Mouse (Mus musculus) G1E (cell line): ENCODE data around the gene Lsm7. TPM values are rescaled to one million over a fixed set of nuclear protein-coding genes. Genes with fewer than 3 reads are reported as not detected.
"Not testable (repeated sequence)": the region's sequence is repeated elsewhere in the genome, so short reads cannot be mapped to it uniquely, and the experiment has no call there.

ENCODE experiments used
- ATAC-seq: 2 replicates; pipeline ENCODE4 v1.8.0; 2016; ENCODE audit warnings: mild to moderate bottlenecking; ENCODE audit not compliant: insufficient number of reproducible peaks, poor library complexity, low FRiP score, severe bottlenecking; ENCODE audit errors: extremely low read depth
- DNase-seq: peaks from one replicate; pipeline ENCODE4 v3.0.0; 2012; ENCODE audit warnings: low spot score
- H3K27me3 ChIP-seq: 2 replicates; pipeline ENCODE4 v1.6.1; 2012; ENCODE audit warnings: mild to moderate bottlenecking, low read length, inconsistent platforms; ENCODE audit not compliant: insufficient read depth
- H3K36me3 ChIP-seq: replicated peaks from 2 replicates; pipeline ENCODE3; 2012; ENCODE audit warnings: mild to moderate bottlenecking, inconsistent platforms
- H3K4me1 ChIP-seq: 2 replicates; pipeline ENCODE4 v1.6.1; 2012; ENCODE audit warnings: low read depth, low read length, inconsistent platforms, mixed read lengths; ENCODE audit not compliant: insufficient read depth
- H3K4me3 ChIP-seq: 2 replicates; pipeline ENCODE4 v1.5.1; 2012; ENCODE audit warnings: low read depth, mild to moderate bottlenecking, inconsistent platforms, low read length, moderate library complexity, mixed read lengths
- H3K9me3 ChIP-seq: replicated peaks from 2 replicates; pipeline ENCODE4 v1.6.1; 2012; ENCODE audit warnings: inconsistent platforms
- CTCF ChIP-seq: IDR thresholded peaks from 2 replicates; pipeline ENCODE4 v1.5.1; 2012; ENCODE audit warnings: low read depth, low read length, inconsistent platforms, mixed read lengths
- GATA1 ChIP-seq: IDR thresholded peaks from 2 replicates; pipeline ENCODE4 v1.6.1; 2012; ENCODE audit warnings: borderline replicate concordance, low read length, inconsistent platforms, mixed read lengths
- GATA2 ChIP-seq: IDR thresholded peaks from 2 replicates; pipeline ENCODE4 v1.6.1; 2012; ENCODE audit warnings: low read depth, low read length, inconsistent platforms, borderline replicate concordance
- POLR2AphosphoS5 ChIP-seq: IDR thresholded peaks from 2 replicates; pipeline ENCODE4 v1.6.1; 2012; ENCODE audit warnings: low read depth, low read length, inconsistent platforms; ENCODE audit not compliant: insufficient replicate concordance
- TAL1 ChIP-seq: conservative IDR thresholded peaks from 2 replicates; pipeline ENCODE4 v1.6.1; 2012; ENCODE audit warnings: low read depth, low read length, inconsistent platforms, mixed read lengths
- polyA plus RNA-seq: library from polyadenylated mRNA; stranded (reverse); fragments of >175 nt; gene quantifications from 2 replicates; pipeline ENCODE4 v1.2.3, GENCODE M21; 2012
- total RNA-seq, 2 experiments: library from RNA; stranded (forward) in 1 of 2; stranded (reverse) in 1 of 2; fragments of 200-1000 nt in 1 of 2; fragments of >200 nt in 1 of 2; fragmentation: Nextera tagmentation in 1 of 2; gene quantifications; 2 replicates each; pipeline ENCODE4 v1.2.3; 2014 to 2017

Lsm7 gene
- total and polyA plus RNA-seq, 3 experiments = 51.2 to 282 (median 269) TPM

DNA sequence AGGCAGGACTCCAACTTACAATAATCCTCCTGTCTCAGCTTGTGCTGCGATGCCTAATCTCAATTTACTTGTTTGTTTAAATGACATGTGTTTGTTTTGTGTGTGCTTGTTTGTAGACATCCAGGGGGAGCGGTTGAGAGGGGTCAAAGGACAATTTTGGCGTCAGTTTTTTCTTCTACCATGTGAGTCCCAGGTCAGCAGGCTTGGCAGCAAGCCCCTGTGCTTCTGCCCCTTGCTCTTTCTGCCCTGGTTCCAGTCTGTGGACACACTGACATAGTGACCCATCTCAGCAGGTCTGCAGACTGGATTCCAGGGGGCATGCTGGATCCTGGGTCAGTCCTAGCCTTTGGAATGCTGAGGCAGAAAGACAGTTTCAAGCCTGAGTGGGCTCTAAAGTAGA lies 35.6 kb downstream of the Lsm7 start:
- DNase-seq (no peak), ATAC-seq (no peak)
- no peaks in the 10 kb centered on the region for H3K36me3 ChIP-seq
- H3K27me3 ChIP-seq = peaks cover 2% of the 10 kb centered on the region; the same call in 1 of the 2 replicates
- H3K4me1 ChIP-seq = peaks cover 32% of the 10 kb centered on the region
- peaks cover 3% of the 10 kb centered on the region for H3K9me3 ChIP-seq
- H3K4me3 ChIP-seq = no peak overlapping the region
- TF ChIP-seq POLR2AphosphoS5 (no peak), GATA2 (no peak), GATA1 (no peak), CTCF (no peak), TAL1 (no peak)

DNA sequence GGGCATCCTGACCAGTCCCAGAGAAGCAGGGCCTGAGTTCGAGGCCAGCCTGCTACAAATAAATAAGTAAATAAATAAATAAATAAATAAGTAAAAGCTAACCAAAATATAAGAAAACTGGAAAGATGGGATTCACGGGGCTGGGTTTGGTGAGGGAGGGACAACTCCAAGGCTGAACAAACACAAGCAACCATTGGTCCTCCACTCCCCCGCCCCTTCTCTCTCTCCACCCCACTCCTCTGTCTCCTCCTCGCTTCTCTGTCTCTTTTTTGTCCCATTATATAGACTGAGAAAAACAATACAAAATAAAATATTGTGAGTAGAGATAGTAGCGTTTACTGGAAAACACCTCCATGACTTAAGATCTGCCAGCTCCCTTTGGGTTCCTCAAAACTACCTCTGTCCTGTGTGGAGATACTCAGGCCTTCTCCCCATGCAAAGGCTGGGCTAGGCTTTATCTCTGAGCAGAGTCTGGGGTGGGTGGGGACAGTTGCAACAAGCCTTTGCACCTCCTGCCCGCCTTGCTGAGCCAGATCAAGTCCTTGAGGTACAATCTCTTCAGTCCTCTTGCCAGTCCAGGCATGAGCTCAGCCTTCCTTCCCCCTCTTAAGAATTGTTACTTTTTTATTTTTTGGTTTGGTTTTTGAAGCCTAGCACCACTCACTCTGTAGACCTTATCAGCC lies 36.3 kb downstream of the Lsm7 start:
- Histone ChIP-seq H3K27me3 (peaks cover 2% of the 10 kb centered on the region; the same call in 1 of the 2 replicates), H3K36me3 (no peaks in the 10 kb centered on the region), H3K9me3 (peaks cover 5% of the 10 kb centered on the region), H3K4me3 (no peak overlapping the region; the same call in 1 of the 2 replicates), H3K4me1 (peaks cover 26% of the 10 kb centered on the region)
- peak; percentile 57; the same call in 1 of the 2 replicates for ATAC-seq
- no peak for TF ChIP-seq GATA2
- TF ChIP-seq TAL1 = no peak
- TF ChIP-seq CTCF = no peak
- no peak for TF ChIP-seq GATA1
- no peak for TF ChIP-seq POLR2AphosphoS5
- peak; percentile 69 for DNase-seq

DNA sequence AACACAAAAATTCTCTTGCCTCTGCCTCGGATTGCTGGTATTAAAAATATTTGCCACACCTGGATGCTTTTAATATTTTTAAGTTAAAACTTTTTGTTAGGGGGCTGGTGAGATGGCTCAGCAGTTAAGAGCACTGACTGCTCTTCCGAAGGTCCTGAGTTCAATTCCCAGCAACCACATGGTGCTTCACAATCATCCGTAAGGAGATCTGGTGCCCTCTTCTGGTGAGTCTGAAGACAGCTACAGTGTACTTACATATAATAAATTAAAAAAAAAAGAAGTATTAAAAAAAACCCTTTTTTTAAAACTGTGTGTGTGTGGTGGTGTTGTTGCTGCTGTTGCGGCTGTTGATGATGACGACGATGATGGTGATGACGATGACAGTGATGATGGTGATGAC lies 37.1 kb downstream of the Lsm7 start:
- not testable (repeated sequence) for H3K4me3 ChIP-seq, ATAC-seq, H3K36me3 ChIP-seq, DNase-seq, H3K27me3 ChIP-seq
- peaks cover 25% of the 10 kb centered on the region for H3K4me1 ChIP-seq
- H3K9me3 ChIP-seq = peaks cover 11% of the 10 kb centered on the region

DNA sequence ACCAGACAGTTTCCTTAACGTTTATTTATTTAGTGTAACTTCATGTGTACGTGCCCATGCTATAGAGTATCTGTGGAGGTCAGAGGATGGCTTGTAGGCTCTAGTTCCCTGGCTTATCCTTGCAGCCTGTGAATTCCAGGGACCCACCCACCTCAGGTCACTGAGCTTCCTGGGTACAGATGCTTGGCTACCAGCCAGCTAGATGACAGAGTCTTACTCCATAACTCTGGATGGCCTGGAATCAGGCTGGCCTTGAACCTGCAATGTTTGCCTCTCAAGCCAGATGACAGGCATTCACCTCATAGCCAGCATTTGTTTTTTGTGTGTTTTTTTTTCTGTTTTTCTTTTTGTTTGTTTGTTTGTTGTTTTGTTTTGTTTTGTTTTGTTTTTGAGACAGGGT lies 37.8 kb downstream of the Lsm7 start:
- Histone ChIP-seq H3K27me3 (peaks cover 14% of the 10 kb centered on the region), H3K9me3 (peaks cover 11% of the 10 kb centered on the region), H3K4me1 (peaks cover 20% of the 10 kb centered on the region), H3K36me3 (no peaks in the 10 kb centered on the region), H3K4me3 (no peak overlapping the region)
- ATAC-seq = no peak
- DNase-seq = no peak
- TF ChIP-seq CTCF (no peak), POLR2AphosphoS5 (no peak), GATA2 (no peak), GATA1 (no peak), TAL1 (no peak)

DNA sequence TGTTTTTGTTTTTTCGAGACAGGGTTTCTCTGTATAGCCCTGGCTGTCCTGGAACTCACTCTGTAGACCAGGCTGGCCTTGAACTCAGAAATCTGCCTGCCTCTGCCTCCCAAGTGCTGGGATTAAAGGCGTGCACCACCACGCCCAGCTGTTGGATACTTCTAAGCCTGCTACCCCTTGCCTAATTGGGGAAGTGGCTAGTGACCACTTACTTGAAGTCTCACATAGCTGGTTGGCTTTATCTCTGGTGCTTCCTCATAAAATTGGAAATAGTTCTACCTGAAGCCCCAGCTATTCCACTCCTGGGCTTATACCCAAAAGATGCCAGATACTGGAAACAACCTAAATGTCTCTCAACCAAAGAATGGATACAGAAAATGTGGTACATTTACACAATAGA lies 38.7 kb downstream of the Lsm7 start:
- not testable (repeated sequence) for H3K36me3 ChIP-seq, ATAC-seq, H3K4me3 ChIP-seq, DNase-seq
- peaks cover 16% of the 10 kb centered on the region for H3K27me3 ChIP-seq
- H3K4me1 ChIP-seq = peaks cover 19% of the 10 kb centered on the region
- peaks cover 11% of the 10 kb centered on the region for H3K9me3 ChIP-seq

DNA sequence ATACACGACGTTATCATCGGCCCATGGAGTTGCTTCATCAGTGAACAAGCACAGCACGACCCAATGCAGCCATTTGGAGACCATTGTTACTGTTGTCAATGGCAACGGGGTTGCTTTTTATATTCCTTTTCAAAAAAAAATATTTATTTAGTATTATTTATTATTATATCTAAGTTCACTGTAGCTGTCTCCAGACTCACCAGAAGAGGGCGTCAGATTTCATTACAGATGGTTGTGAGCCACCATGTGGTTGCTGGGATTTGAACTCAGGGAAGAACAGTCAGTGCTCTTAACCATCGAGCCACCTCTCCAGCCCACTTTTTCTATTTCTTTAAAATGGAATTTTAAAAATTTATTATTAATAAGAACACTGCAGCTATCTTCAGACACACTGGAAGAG lies 40.2 kb downstream of the Lsm7 start:
- peaks cover 26% of the 10 kb centered on the region for H3K4me1 ChIP-seq
- no peaks in the 10 kb centered on the region for H3K36me3 ChIP-seq
- H3K4me3 ChIP-seq = no peak overlapping the region
- TF ChIP-seq TAL1 (no peak), POLR2AphosphoS5 (no peak), CTCF (no peak), GATA2 (no peak), GATA1 (no peak)
- H3K27me3 ChIP-seq = peaks cover 25% of the 10 kb centered on the region
- peaks cover 11% of the 10 kb centered on the region for H3K9me3 ChIP-seq
- DNase-seq = no peak
- ATAC-seq = no peak

DNA sequence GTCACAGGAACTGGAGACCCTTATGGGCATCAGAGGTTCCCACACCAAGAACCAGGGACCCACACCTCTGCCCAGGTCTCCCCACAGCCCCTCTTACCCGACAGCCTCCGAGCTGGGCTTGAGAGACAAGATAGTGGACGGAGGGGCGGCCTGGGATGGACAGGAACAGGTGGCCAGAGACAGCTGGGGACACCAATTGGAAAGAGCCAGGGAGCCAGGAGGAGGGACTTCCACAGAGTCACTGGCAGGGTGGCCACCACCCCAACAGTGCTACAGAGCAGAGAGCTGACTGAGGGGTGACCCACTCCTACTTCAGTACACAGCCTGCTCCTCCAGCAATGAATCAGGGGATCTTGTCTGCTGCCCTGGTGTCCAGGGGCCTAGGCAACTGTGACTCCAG lies 41.6 kb downstream of the Lsm7 start, which contains the start of gene Jsrp1:
Gene Jsrp1 (minus strand): TSS at position 133 of the 400 bp plus-strand sequence.
- Histone ChIP-seq H3K9me3 (peaks cover 11% of the 10 kb centered on the region), H3K4me3 (no peak within 1 kb of the TSS), H3K4me1 (peaks cover 24% of the 10 kb centered on the region), H3K36me3 (peaks cover 1% of the 10 kb centered on the region), H3K27me3 (peaks cover 36% of the 10 kb centered on the region)
- TF ChIP-seq GATA1 = no peak
- TF ChIP-seq CTCF = no peak
- no peak for TF ChIP-seq GATA2
- no peak for TF ChIP-seq POLR2AphosphoS5
- no peak for TF ChIP-seq TAL1
- ATAC-seq (no peak), DNase-seq (no peak)
